Mouse (Mus musculus): Measurements from ENCODE around the gene Litaf.
"Not testable (repeated sequence)": the region's sequence is repeated elsewhere in the genome, so short reads cannot be mapped to it uniquely, and the experiment has no call there.

The Litaf gene

DNA sequence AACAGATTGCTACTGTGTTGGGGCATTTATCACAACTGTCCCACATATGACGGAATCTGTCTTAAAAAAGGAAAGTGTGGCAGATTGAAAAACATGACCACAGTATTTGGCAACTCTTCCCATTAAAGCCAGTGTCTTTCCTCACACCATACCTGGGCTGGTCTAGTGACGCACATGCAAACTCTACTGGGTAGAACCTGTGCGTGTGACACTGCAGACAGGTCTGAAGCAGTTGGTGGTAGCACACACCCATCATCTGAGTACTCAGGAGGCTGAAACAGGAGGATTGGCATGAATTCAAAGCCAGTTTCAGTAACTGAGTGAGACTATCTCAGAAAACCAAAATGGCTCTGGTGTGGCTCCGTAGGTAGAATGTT lies 43.9 kb downstream of the Litaf start:
- DNase-seq (ENCODE audit: low read depth) = no peak

- no peak for DNase-seq (ENCODE audit: low read depth)
Observed at GRCm38 (mm10) chr16:11021403-11022112, 44.4 kb downstream of the Litaf start.

- no peak for DNase-seq (ENCODE audit: low read depth)
Observed at GRCm38 (mm10) chr16:11017807-11018595, 48.0 kb downstream of the Litaf start.

DNA sequence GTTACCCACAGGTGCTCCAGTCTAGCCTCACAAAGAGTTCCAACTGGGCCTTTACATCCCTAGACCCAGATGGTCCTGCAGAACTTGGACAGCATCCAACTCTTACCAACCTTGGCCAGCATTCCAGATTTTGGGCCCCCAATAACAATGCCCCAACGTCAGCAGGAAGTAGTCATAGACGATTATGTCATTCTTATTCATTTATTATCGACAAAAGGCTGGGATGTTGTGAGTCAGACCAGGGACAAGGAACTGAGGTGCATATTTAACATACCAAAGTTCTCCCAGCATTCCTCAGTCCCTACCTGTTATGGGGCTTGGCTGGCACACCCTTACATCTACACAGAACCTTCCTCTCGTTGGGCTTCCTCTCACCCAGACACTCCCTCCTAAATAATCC lies 49.6 kb downstream of the Litaf start:
- DNase-seq (ENCODE audit: low read depth) = no peak

DNA sequence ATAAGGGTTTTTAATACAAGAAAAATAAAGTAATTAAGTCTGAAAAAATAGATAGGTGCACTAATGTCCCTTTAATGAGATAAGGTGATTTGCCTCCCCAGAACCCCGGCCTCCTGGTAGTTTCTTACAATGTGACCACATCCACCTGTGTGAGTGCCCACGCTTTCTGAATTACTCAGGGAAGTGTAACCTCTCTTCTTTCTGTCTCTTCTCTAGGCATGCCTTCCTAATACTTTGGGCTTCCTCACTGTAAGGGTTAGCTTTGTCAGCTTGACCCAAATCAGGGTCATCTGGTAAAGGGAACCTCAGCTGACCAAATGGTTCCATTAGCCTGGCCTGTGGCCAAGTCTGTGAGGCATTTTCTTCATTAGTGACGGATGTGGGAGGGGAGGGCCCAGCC lies 51.5 kb downstream of the Litaf start:
- no peak for DNase-seq (ENCODE audit: low read depth)

DNA sequence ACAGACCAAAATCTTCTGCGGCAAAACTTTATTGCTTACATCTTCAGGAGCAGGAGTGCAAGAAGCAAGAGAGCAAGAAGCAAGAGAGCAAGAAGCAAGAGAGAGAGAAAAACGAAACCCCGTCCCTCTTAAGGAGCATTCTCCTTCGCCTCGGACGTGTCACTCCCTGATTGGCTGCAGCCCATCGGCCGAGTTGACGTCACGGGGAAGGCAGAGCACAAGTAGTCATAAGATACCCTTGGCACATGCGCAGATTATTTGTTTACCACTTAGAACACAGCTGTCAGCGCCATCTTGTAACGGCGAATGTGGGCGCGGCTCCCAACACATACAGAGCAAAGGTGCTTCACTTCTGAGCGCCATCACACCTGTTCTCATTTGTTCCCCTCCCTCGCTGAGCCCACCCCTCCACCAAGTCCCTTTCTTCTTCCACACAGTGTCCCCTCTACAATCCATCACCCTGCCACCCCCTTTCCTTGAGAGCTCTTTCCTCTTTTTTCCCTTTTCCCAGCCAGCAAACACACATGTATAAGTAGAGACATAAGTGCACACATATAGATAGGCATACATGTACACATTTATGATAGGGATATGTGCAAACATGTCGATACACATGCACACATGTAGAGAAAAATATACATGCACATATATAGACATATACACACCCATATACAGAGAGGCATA lies 52.4 kb downstream of the Litaf start:
- not testable (repeated sequence) for DNase-seq (ENCODE audit: low read depth)

DNA sequence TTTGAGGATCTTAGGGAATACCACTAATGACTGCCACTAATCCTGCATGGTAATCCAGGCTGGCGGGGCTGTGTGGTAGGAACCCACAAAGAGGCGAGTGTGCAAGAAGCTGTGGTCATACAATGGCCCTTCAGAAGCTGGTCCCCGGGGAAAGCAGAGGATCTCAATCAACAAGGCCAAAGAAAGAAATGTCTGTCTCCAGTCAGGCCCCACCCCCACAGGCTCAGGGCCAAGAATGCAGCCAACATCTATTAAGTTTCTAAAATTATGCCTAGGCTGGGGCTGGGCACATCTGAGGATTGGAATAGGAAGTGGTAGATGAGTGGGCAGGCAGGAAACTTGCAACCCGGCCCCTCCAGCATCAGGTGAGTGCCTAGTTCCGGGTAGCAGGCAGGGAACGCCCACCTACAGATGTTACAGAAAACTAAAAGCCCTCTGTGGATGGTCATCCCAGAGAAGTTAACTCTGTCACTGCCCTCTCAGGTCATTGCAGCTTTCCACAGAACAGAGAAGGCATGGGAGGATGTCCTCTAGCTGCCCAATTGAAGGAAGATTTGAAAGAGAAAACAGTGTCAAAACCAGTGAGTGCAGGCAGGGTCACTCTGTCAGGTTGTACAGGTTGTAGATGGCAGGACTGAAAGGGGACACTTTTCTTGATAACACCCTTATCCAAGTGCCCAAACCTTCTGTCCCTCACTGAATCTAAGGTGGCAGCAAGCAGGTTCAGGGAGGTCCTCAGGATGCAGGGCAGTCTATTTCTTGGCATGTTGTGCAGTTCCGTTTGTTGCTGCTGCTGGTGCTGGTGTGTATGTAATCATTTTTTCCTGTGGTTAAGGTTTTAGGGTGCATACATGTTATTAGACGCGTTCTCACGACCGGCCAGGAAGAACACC lies 53.1 kb downstream of the Litaf start:
- DNase-seq (ENCODE audit: low read depth) = peak; percentile 71

- no peak for DNase-seq (ENCODE audit: low read depth)
Observed at GRCm38 (mm10) chr16:11011939-11012338, 54.0 kb downstream of the Litaf start.

GRCm38 (mm10) chr16:11011206-11011605 lies 54.8 kb downstream of the Litaf start:
- DNase-seq (ENCODE audit: low read depth) = no peak

DNA sequence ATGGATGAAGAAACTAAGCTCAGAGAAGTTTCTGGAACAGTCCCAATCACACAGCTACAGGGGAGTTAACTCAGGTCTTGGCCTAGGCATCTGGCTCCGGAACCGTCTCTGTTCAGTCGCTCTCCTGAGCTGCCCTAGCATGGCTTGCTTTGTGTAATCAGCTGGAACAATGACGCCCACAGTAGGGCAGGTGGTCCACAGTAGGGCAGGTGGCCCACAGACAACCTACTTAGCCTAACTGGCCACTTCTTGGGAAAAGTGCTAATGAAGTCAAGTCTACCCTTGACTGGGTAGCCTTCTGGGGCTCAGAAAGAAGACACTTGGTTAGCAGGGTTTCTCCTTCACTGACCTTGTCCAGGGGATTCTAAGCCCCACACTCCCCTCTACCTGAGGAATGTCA lies 55.7 kb downstream of the Litaf start:
- DNase-seq (ENCODE audit: low read depth) = no peak

DNA sequence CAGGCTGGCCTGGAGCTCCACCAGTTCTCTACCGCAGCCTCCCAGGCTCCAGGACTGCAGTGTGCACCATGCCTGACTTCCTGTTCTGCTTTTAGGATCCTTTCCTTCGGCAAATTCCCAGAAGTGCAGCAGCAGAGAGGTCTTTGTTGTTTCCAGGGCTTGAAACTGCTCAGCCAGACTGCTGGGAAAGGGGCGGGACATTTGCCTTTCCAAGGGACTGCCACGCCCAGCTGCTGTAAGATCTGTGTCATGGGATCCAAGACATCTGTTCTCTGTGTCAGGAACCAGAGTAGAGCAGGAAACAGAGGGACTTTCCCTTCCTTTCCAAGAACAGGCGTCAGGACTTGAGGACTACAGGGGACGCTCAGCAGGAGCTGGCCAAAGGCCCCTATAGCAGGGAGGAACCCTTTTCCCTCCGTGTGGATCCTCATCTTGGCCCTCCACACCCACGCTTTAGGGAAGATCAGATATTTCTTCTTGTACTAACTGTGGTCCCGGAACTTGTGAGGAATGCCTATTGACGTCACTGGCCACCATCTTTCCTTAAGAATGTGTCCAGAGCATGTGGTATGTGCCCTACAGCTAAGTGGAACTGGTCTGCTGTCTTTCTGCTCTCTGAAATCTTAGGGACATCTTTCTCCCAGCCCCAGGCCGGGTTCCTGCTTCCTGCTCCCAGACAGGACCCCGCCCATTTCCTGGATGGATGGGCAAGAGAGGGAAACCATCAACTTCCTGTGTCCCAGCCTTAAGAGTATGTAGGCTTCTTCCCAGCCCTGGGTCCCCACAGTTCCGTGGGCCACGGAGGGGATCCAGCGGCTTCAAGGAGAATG lies 57.6 kb downstream of the Litaf start:
- DNase-seq (ENCODE audit: low read depth) = peak; percentile 91

GRCm38 (mm10) chr16:11006100-11006499 lies 59.9 kb downstream of the Litaf start:
- no peak for DNase-seq (ENCODE audit: low read depth)

- no peak for DNase-seq (ENCODE audit: low read depth)
Observed at GRCm38 (mm10) chr16:11001703-11002659, 64.0 kb downstream of the Litaf start.

- no peak for DNase-seq (ENCODE audit: low read depth)
Observed at GRCm38 (mm10) chr16:10999809-11000208, 66.1 kb downstream of the Litaf start.

DNA sequence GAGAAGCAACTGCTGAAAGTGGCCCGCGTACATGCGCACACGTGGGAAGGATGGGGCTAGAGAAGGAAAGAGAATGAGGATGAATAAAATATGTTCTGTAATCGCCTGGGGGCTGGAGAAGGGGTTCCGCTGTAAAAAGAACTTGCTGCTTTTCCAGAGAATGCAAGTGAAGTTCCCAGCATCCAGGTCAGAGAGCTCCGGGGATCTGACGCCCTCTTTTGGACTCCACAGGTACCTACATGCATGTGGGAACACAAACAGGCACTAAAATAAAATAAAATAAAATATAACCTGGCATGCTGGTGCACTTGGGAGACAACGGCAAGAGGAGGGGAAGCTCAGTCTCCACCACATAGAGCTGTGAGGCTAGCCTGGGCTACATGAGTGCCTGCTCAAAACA lies 67.7 kb downstream of the Litaf start:
- no peak for DNase-seq (ENCODE audit: low read depth)

GRCm38 (mm10) chr16:10996576-10996975 lies 69.4 kb downstream of the Litaf start:
- no peak for DNase-seq (ENCODE audit: low read depth)

DNA sequence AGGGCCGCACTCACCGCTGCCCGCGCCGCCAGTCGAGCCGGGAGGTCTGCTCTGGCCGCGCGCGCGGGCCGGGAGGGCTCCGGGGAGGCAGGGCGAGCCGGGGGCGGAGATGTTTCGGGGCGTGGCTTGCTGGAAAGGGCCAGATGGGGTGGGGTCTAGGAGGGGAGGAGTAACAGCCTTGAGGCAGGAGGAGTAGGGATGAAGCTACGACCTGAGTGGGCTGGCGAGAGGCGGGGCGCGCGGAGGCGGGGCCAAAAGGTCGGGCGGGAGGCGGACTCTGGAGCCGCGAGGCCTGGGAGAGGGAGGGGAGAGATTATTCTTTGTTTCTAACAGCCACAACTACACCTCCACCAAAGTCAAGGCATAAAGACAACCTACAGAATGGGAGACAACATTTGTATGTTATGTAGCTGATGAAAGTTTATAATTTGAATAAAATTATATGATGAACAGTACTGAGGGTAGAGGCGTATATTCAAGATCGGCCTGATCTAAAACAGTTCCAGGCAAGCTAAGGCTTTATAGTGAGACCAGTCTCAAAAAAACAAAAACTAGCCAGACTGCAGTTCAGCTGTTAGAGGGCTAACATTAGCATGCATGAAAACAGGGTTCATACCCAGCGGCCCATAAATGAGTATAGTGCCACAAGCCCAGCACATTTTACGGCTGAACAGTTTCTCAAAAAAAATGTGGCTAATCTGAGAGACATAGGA lies 72.8 kb downstream of the Litaf start:
- DNase-seq (ENCODE audit: low read depth) = peak; percentile 85

GRCm38 (mm10) chr16:10992090-10993031 lies 73.6 kb downstream of the Litaf start:
- DNase-seq (ENCODE audit: low read depth) = no peak

Measured in fibroblast of lung, adult 2 months (primary cell).